45 mouse cellular contexts compared by ENCODE assay signal in genomic region chr14:33889971-33890370, GRCm38 (mm10). TPM values are rescaled to one million over a fixed set of nuclear protein-coding genes. Genes with fewer than 3 reads are reported as not detected.
A peak's percentile ranks its signal among the peaks of the same experiment; 100 is the strongest.
DNase-seq lines count a peak whose midpoint lies in the region; ATAC-seq lines count a peak whose summit lies in the region.
"Had no signal": no experiment of that assay in that cellular context is flagged by ENCODE, and none has a peak within 500 bp of the region (broad histone marks: within the 10 kb centered on the region; RNA-seq: fewer than 3 reads in every experiment).

No protein-coding gene starts in this region.

- no peaks in the 10 kb centered on the region for H3K4me1 ChIP-seq in heart, embryonic 16.5 days (ENCODE audit: control insufficient read depth, insufficient read depth, low read length)
- H3K4me1 ChIP-seq in heart, embryonic 10.5 days = peaks cover 7% of the 10 kb centered on the region; the same call in 1 of the 2 replicates
- H3K4me1 ChIP-seq in kidney, embryonic 16.5 days (ENCODE audit: insufficient read depth, low read length) = no peaks in the 10 kb centered on the region
- no peaks in the 10 kb centered on the region for H3K4me1 ChIP-seq in kidney, embryonic 15.5 days
- H3K4me1 ChIP-seq: forebrain, embryonic 10.5 days; forebrain, embryonic 15.5 days; limb, embryonic 12.5 days; liver, embryonic 15.5 days; midbrain, embryonic 15.5 days; neural tube, embryonic 15.5 days had no signal

- H3K27ac ChIP-seq in heart, embryonic 16.5 days (ENCODE audit: low read length) = no peak overlapping the region
- H3K27ac ChIP-seq in heart, embryonic 10.5 days = no peak overlapping the region
- no peak overlapping the region for H3K27ac ChIP-seq in kidney, embryonic 16.5 days (ENCODE audit: low read length)
- H3K27ac ChIP-seq in kidney, embryonic 15.5 days = no peak overlapping the region
- H3K27ac ChIP-seq: embryonic facial prominence, embryonic 13.5 days; forebrain, embryonic 10.5 days; forebrain, embryonic 15.5 days; heart, adult 2 months; hindbrain, embryonic 13.5 days; layer of hippocampus, adult 2 months; left cerebral cortex, adult 2 months; limb, embryonic 12.5 days; liver, embryonic 15.5 days; midbrain, embryonic 10.5 days; midbrain, embryonic 15.5 days; neural tube, embryonic 15.5 days had no signal

- peak; percentile 94 for DNase-seq in heart, adult 11 months
- no peak for DNase-seq in heart, postnatal 14 days
- DNase-seq in heart, embryonic 10.5 days (ENCODE audit: low spot score) = no peak
- peak; percentile 60 for DNase-seq in testis, postnatal 14 days (ENCODE audit: low spot score)
- DNase-seq in testis, postnatal 10 days (ENCODE audit: low spot score) = no peak
- DNase-seq: adrenal gland, adult 2 months; adrenal gland, postnatal 36 days; cerebellum, adult 18-20 months; cerebellum, postnatal 10 days; gastrocnemius, postnatal 25 days; kidney, adult 18-20 months; kidney, postnatal 25 days; lung, postnatal 10 days; retina, postnatal 1 day; right cerebral cortex, postnatal 14 days; thymus, postnatal 14 days had no signal

- WGBS in heart, embryonic 16.5 days = 41% methylated on average over 3 of the region's 3 CpGs
- 53% methylated on average over 3 of the region's 3 CpGs for WGBS in heart, embryonic 10.5 days
- 65% methylated on average over 3 of the region's 3 CpGs for WGBS in kidney, embryonic 16.5 days
- WGBS in kidney, embryonic 15.5 days = 66% methylated on average over 3 of the region's 3 CpGs

- H3K36me3 ChIP-seq in heart, embryonic 16.5 days (ENCODE audit: control insufficient read depth, insufficient read depth) = no peaks in the 10 kb centered on the region
- H3K36me3 ChIP-seq in heart, embryonic 10.5 days = no peaks in the 10 kb centered on the region
- no peaks in the 10 kb centered on the region for H3K36me3 ChIP-seq in kidney, embryonic 16.5 days (ENCODE audit: insufficient read depth, low read length)
- H3K36me3 ChIP-seq in kidney, embryonic 15.5 days = no peaks in the 10 kb centered on the region
- H3K36me3 ChIP-seq: embryonic facial prominence, embryonic 13.5 days; forebrain, embryonic 10.5 days; forebrain, embryonic 15.5 days; hindbrain, embryonic 13.5 days; limb, embryonic 12.5 days; liver, embryonic 15.5 days; midbrain, embryonic 10.5 days; midbrain, embryonic 15.5 days; neural tube, embryonic 15.5 days had no signal

- no peak overlapping the region for H3K9ac ChIP-seq in heart, embryonic 16.5 days (ENCODE audit: low read length)
- no peak overlapping the region for H3K9ac ChIP-seq in kidney, embryonic 16.5 days (replicated peaks; ENCODE audit: low read length)
- H3K9ac ChIP-seq in kidney, embryonic 15.5 days = no peak overlapping the region
- H3K9ac ChIP-seq: embryonic facial prominence, embryonic 13.5 days; forebrain, embryonic 15.5 days; hindbrain, embryonic 13.5 days; limb, embryonic 12.5 days; liver, embryonic 15.5 days; midbrain, embryonic 15.5 days; neural tube, embryonic 15.5 days had no signal

- peak; percentile 69; the same call in 1 of the 2 replicates for ATAC-seq in heart, embryonic 16.5 days (replicated peaks; ENCODE audit: extremely low read depth, insufficient read depth, low FRiP score)
- ATAC-seq in kidney, embryonic 16.5 days (ENCODE audit: low FRiP score, low TSS enrichment) = peak; percentile 51; the same call in 1 of the 2 replicates
- ATAC-seq in kidney, embryonic 15.5 days (replicated peaks; ENCODE audit: low FRiP score) = no peak
- ATAC-seq: activated CD4-positive, CD25-positive, alpha-beta regulatory T cell, adult 4 months; forebrain, embryonic 15.5 days; midbrain, embryonic 15.5 days had no signal

- H3K4me2 ChIP-seq in heart, embryonic 16.5 days (ENCODE audit: low read depth, low read length) = no peak overlapping the region
- H3K4me2 ChIP-seq in kidney, embryonic 16.5 days (replicated peaks; ENCODE audit: low read depth, low read length) = no peak overlapping the region
- H3K4me2 ChIP-seq in kidney, embryonic 15.5 days = no peak overlapping the region
- H3K4me2 ChIP-seq: embryonic facial prominence, embryonic 13.5 days; forebrain, embryonic 15.5 days; hindbrain, embryonic 13.5 days; limb, embryonic 12.5 days; liver, embryonic 15.5 days; midbrain, embryonic 15.5 days; neural tube, embryonic 15.5 days had no signal

- intact Hi-C loops in heart, postnatal 14 days (cut with DNase I) = no loop called here

- H3K9me3 ChIP-seq in heart, embryonic 16.5 days (replicated peaks; ENCODE audit: control insufficient read depth, low read length) = no peaks in the 10 kb centered on the region
- H3K9me3 ChIP-seq in heart, embryonic 10.5 days = no peaks in the 10 kb centered on the region
- H3K9me3 ChIP-seq in kidney, embryonic 16.5 days (ENCODE audit: low read length) = no peaks in the 10 kb centered on the region
- H3K9me3 ChIP-seq in kidney, embryonic 15.5 days (replicated peaks) = no peaks in the 10 kb centered on the region
- H3K9me3 ChIP-seq: embryonic facial prominence, embryonic 13.5 days; forebrain, embryonic 10.5 days; forebrain, embryonic 15.5 days; hindbrain, embryonic 13.5 days; limb, embryonic 12.5 days; liver, embryonic 15.5 days; midbrain, embryonic 10.5 days; midbrain, embryonic 15.5 days; neural tube, embryonic 15.5 days had no signal

- H3K27me3 ChIP-seq in heart, embryonic 16.5 days (ENCODE audit: control insufficient read depth, insufficient read depth, low read length) = no peaks in the 10 kb centered on the region
- H3K27me3 ChIP-seq in heart, embryonic 10.5 days (ENCODE audit: insufficient read depth, poor library complexity, severe bottlenecking) = peaks cover 10% of the 10 kb centered on the region; the same call in 1 of the 2 replicates
- no peaks in the 10 kb centered on the region for H3K27me3 ChIP-seq in kidney, embryonic 16.5 days (ENCODE audit: insufficient read depth, low read length)
- peaks cover 4% of the 10 kb centered on the region; the same call in 1 of the 2 replicates for H3K27me3 ChIP-seq in kidney, embryonic 15.5 days
- H3K27me3 ChIP-seq: CH12.LX; forebrain, embryonic 15.5 days; limb, embryonic 12.5 days; liver, embryonic 15.5 days; midbrain, embryonic 15.5 days; neural tube, embryonic 15.5 days had no signal

- no peak overlapping the region for H3K4me3 ChIP-seq in heart, embryonic 16.5 days (ENCODE audit: low read length)
- no peak overlapping the region for H3K4me3 ChIP-seq in heart, embryonic 10.5 days
- H3K4me3 ChIP-seq in kidney, embryonic 16.5 days (ENCODE audit: low read length) = no peak overlapping the region
- no peak overlapping the region for H3K4me3 ChIP-seq in kidney, embryonic 15.5 days (replicated peaks)
- H3K4me3 ChIP-seq: embryonic facial prominence, embryonic 13.5 days; forebrain, embryonic 10.5 days; forebrain, embryonic 15.5 days; heart, adult 2 months; hindbrain, embryonic 13.5 days; layer of hippocampus, adult 2 months; left cerebral cortex, adult 2 months; limb, embryonic 12.5 days; liver, embryonic 15.5 days; midbrain, embryonic 10.5 days; midbrain, embryonic 15.5 days; neural tube, embryonic 15.5 days had no signal

RNA-seq across cellular contexts. Expression of gene Gdf10, which starts 33.4 kb away (rescaled TPM):
- total RNA-seq in heart, postnatal 14 days (2021) = 1 to 10 TPM; 2.6 to 3.9 TPM
- polyA plus RNA-seq in heart, embryonic 16.5 days (2015; fragmentation: Nextera tagmentation; extraction: Ambion mirVana) = 6.2 and 7.4 TPM in 2 replicates
- polyA plus RNA-seq in heart, embryonic 10.5 days (2016; fragmentation: Nextera tagmentation; extraction: Ambion mirVana) = 0.32 and 2.8 TPM in 2 replicates
- polyA plus RNA-seq in kidney, embryonic 16.5 days (2015; fragmentation: Nextera tagmentation; extraction: Ambion mirVana) = 2.9 and 4.0 TPM in 2 replicates
- polyA plus RNA-seq in kidney, embryonic 15.5 days (2015; fragmentation: Nextera tagmentation; extraction: Ambion mirVana) = 2.9 and 5.9 TPM in 2 replicates
- total RNA-seq: CH12.LX; common myeloid progenitor, adult 5-6 weeks; ES-E14; megakaryocyte progenitor cell, adult 5-6 weeks had no signal
- polyA plus RNA-seq: activated CD4-positive, CD25-positive, alpha-beta regulatory T cell, adult 4 months; C2C12 had no signal

RNA-seq across cellular contexts. Expression of gene Gdf2, which starts 50.9 kb away (rescaled TPM):
- total RNA-seq in heart, postnatal 14 days (2021) = under 1 TPM; 0.17 to 0.20 TPM
- 0.17 and 0.20 TPM in 2 replicates for polyA plus RNA-seq in heart, embryonic 16.5 days (2015; fragmentation: Nextera tagmentation; extraction: Ambion mirVana)
- 0.69 and 4.3 TPM in 2 replicates for polyA plus RNA-seq in heart, embryonic 10.5 days (2016; fragmentation: Nextera tagmentation; extraction: Ambion mirVana)
- 0.08 TPM in 1 of 2 replicates, not detected in the other for polyA plus RNA-seq in kidney, embryonic 16.5 days (2015; fragmentation: Nextera tagmentation; extraction: Ambion mirVana)
- polyA plus RNA-seq in kidney, embryonic 15.5 days (2015; fragmentation: Nextera tagmentation; extraction: Ambion mirVana) = 0.18 TPM in 1 of 2 replicates, not detected in the other
- total RNA-seq: adrenal gland, adult 2 months; adrenal gland, postnatal 36 days; CH12.LX; common myeloid progenitor, adult 5-6 weeks; ES-E14; gastrocnemius, adult 18-20 months; gastrocnemius, postnatal 25 days; layer of hippocampus, adult 2 months; layer of hippocampus, postnatal 14 days; left cerebral cortex, adult 2 months; left cerebral cortex, postnatal 25 days; megakaryocyte progenitor cell, adult 5-6 weeks had no signal
- polyA plus RNA-seq: activated CD4-positive, CD25-positive, alpha-beta regulatory T cell, adult 4 months; adrenal gland, adult 2 months; brain, embryonic 14.5 days; C2C12; forebrain, embryonic 10.5 days; forebrain, embryonic 15.5 days; hindbrain, embryonic 13.5 days; limb, embryonic 12.5 days; midbrain, embryonic 10.5 days; midbrain, embryonic 15.5 days; small intestine, adult 2 months; stomach, embryonic 14.5 days; testis, adult 2 months; urinary bladder, adult 2 months had no signal

Comparison
In these comparisons a context has a peak if more than half of its experiments do, and no peak if none do; other contexts are left out.
1. DNase-seq: peak in heart, adult 11 months (single experiment) and testis, postnatal 14 days (single experiment); none in heart, postnatal 14 days (0 of 2), heart, embryonic 10.5 days (single experiment) and testis, postnatal 10 days (single experiment).